Mouse (Mus musculus): ENCODE measurements around the gene Gm10273.
"Not testable (repeated sequence)": the region's sequence is repeated elsewhere in the genome, so short reads cannot be mapped to it uniquely, and the experiment has no call there.

Gene Gm10273

DNA sequence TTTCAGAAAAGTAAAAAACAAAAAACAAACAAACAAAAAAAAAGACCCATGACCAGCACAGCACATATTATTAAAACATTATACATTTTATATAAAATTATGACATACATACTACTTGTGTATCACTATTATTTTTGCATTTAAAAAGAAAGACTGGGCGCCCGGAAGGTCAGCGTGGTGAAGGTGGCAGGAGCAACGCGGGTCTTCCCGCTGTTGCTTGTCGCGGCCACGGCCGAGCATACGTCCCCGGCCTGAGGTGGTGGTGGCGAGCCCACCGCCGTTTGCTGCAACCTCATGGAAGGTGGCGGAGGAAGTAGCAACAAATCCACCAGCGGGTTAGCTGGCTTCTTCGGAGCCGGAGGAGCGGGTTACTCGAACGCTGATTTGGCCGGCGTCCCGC lies at the start of gene Gm10273:
TSS of gene Gm10273 (plus strand) at position 172 of the 400 bp plus-strand sequence.
- not testable (repeated sequence) for DNase-seq (ENCODE audit: low spot score)

- no peak for DNase-seq (ENCODE audit: low spot score)
These were observed 48.9 kb upstream of the Gm10273 start for GRCm38 (mm10) chr10:59346560-59346959.

DNA sequence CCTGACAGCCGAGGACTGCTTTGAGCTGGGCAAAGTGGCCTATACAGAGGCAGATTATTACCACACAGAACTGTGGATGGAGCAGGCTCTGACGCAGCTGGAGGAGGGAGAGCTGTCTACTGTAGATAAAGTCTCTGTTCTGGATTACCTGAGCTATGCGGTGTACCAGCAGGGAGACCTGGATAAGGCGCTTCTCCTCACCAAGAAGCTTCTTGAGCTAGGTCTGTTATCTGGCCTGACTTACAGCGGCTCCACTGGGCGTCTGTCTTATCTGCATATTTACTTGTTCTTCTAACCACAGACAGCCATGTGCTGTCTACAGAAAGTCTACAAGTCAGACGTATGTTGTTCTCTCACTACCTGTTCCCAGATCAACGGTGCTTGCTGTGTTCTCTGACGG lies 47.2 kb upstream of the Gm10273 start:
- DNase-seq (ENCODE audit: low spot score), result no peak

- DNase-seq (ENCODE audit: low spot score), result no peak
These were observed 45.9 kb upstream of the Gm10273 start for GRCm38 (mm10) chr10:59349536-59349935.

DNA sequence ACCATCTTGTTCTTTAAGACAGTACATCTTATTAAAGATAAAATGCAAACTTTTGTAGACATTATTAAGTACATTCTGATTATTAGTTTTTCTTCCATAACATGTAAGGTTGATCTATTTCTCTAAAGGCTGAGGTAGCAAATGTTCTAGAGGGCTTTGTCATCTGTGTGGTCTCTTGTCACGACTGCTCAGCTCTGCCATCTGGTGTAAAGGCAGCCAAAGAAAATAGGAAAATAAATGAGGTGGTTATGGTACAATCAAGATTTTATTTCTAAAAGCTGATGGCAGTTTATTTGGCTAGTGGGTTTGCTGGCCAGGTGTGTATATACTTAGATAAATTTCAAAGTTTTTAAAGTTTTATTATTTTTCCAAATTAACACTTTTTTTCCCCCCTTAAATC lies 42.4 kb upstream of the Gm10273 start:
- no peak for DNase-seq (ENCODE audit: low spot score)

DNA sequence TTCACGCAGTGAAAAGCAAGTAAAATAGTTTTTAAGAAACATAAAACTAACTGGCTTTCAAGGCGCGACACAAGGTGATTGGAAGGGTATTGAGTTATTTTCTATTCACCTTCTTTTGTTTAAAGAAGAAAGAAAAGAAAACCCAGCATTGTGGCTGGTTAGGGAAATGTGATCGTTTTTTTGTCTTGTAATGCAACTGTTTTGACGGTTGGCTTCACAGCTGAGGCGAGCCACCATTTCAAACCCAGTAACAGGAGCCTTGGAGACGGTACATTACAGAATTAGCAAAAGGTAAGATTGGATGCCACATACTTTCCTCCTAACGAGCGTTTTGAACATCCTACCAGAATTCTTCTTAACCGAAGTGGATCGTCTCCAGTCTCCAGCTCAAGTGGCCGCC lies 41.3 kb upstream of the Gm10273 start:
- no peak for DNase-seq (ENCODE audit: low spot score)

GRCm38 (mm10) chr10:59355020-59355419 lies 40.4 kb upstream of the Gm10273 start:
- no peak for DNase-seq (ENCODE audit: low spot score)

GRCm38 (mm10) chr10:59358744-59359143 lies 36.7 kb upstream of the Gm10273 start:
- DNase-seq (ENCODE audit: low spot score), result no peak

GRCm38 (mm10) chr10:59363208-59363607 lies 32.2 kb upstream of the Gm10273 start:
- DNase-seq (ENCODE audit: low spot score), result no peak

GRCm38 (mm10) chr10:59364551-59364950 lies 30.9 kb upstream of the Gm10273 start:
- DNase-seq (ENCODE audit: low spot score), result no peak

- DNase-seq (ENCODE audit: low spot score), result no peak
These were observed 29.4 kb upstream of the Gm10273 start for GRCm38 (mm10) chr10:59365804-59366589.

DNA sequence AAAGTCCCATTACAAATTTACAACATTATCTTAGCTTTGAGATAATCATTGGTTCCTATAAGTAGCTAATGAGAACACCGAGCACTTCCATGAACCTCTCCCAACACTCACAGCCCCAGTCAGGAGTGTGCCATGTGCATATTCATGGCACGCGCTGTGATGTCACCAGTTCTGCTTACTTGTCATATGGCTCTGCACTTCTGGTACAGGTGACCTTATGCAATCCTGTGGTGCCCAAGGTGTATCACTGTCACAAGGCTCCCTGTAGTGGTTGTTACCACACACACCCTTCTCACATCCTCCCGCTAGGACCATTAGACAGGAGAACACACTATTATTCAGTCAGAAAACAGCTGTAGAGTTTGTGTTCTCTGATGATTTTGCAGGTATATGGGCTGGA lies 28.7 kb upstream of the Gm10273 start:
- no peak for DNase-seq (ENCODE audit: low spot score)

- no peak for DNase-seq (ENCODE audit: low spot score)
These were observed 28.2 kb upstream of the Gm10273 start for GRCm38 (mm10) chr10:59367206-59367605.

DNA sequence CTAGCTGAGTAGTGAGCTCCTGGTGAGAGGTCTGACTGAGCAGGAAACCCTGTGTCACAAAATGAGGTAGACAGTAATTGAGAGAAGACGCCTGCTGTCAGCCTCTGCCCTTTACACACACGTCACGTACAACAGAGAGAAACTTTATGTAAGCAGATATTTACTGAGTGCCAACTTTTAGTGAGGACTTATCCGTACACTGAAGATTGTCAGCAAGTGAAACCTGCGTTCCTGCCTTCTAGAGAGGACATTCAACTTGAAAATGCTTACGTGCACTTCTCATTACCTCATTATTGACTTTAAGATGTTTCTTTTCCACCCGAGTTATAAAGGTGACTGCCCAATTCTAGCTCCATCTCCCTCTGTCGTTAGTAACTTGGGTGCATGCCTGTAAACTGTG lies 26.7 kb upstream of the Gm10273 start:
- DNase-seq (ENCODE audit: low spot score), result no peak

GRCm38 (mm10) chr10:59369426-59369825 lies 26.0 kb upstream of the Gm10273 start:
- DNase-seq (ENCODE audit: low spot score), result no peak

GRCm38 (mm10) chr10:59377906-59378305 lies 17.5 kb upstream of the Gm10273 start:
- no peak for DNase-seq (ENCODE audit: low spot score)

- DNase-seq (ENCODE audit: low spot score), result no peak
These were observed 16.7 kb upstream of the Gm10273 start for GRCm38 (mm10) chr10:59378728-59379127.

DNA sequence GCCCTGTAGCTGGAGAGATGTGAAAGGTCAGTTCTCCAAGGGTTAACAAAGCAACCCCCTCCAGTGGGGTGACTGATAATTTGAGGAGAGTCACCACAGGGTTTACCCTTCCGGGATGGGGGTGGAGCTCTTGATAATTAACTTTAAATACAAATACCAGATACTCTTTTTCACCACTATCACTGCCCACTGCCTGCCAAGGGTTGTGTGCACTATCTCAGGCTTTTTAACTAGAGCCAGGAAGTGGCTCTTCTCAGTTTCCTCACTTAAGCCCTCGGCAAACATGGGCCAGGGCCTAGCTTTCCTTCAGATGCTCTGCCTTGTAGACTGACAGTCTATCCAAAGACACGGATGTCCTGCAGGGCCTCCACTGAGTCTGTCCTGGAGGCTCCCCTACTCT lies 15.5 kb upstream of the Gm10273 start:
- DNase-seq (ENCODE audit: low spot score), result no peak

- no peak for DNase-seq (ENCODE audit: low spot score)
These were observed 15.0 kb upstream of the Gm10273 start for GRCm38 (mm10) chr10:59380411-59380821.

DNA sequence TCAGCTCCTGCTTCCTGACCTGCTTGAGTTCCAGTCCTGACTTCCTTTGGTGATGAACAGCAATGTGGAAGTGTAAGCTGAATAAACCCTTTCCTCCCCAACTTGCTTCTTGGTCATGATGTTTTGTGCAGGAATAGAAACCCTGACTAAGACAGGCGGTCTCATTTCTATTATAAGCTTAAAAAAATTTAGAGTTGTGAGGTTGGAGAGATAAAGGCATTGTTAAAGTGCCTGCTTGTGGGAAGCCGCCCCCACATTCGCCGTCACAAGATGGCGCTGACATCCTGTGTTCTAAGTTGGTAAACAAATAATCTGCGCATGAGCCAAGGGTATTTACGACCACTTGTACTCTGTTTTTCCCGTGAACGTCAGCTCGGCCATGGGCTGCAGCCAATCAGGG lies 13.9 kb upstream of the Gm10273 start:
- not testable (repeated sequence) for DNase-seq (ENCODE audit: low spot score)

DNA sequence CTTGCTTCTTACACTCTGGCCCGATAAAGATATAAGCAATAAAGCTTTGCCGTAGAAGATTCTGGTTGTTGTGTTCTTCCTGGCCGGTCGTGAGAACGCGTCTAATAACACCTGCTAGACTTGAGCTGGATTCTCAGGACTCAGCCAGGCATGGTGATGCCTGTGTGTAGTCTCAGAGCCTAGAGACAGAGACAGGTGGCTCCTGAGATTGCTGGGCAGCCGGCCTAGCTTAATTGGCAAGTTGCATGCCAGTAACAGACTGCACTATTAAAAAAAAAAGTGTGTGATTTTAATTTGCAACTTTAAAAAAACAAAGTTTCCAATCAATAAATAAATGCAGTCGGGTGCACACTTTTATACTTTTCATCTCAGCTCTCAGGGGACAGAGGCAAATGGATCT lies 8.5 kb upstream of the Gm10273 start:
- DNase-seq (ENCODE audit: low spot score), result no peak

DNA sequence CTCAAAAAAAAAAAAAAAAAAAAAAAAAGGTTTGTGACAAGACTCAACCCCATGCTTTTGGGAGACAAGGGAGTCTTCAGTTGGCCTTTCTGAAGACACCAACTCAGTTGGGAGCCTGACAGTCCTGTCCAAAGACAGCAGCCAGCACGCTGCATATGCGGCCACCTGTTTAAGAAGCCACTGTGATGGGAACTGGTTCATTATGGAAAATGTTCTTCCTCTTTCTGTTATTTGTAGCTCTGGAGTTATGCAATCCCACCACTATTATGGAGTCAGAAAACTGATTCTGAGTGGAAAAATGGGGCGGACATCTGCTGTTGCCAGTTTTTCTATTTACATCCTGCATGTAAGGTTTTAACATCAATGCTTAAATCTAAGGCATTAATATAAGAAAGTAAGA lies 5.8 kb upstream of the Gm10273 start:
- no peak for DNase-seq (ENCODE audit: low spot score)

- no peak for DNase-seq (ENCODE audit: low spot score)
These were observed 3.5 kb upstream of the Gm10273 start for GRCm38 (mm10) chr10:59391907-59392306.

Measured in ovary, postnatal 10 days (tissue).